Mouse (Mus musculus) erythroid progenitor cell, adult 5-6 weeks (primary cell): ENCODE results near the gene Cd248. TPM values are rescaled to one million over a fixed set of nuclear protein-coding genes. Genes with fewer than 3 reads are reported as not detected.

Source experiments
- ATAC-seq: replicated peaks from 2 replicates; pipeline ENCODE4 v1.8.0; 2016; ENCODE audit warnings: moderate number of reproducible peaks, mild to moderate bottlenecking, moderate TSS enrichment, inconsistent platforms; ENCODE audit not compliant: poor library complexity, low FRiP score, severe bottlenecking
- total RNA-seq, 2 experiments: library from RNA; stranded (forward) in 1 of 2; stranded (reverse) in 1 of 2; fragments of 150-400 nt in 1 of 2; fragments of 186-747, 209-891 nt in 1 of 2; gene quantifications; 2 replicates each; pipeline versions ENCODE4 v1.2.3 to v1.2.4; 2015 to 2017; ENCODE audit warnings: low replicate concordance in 2 of 2

Cd248 gene
- total RNA-seq, 2 experiments from 2014 or later, result not detected

DNA sequence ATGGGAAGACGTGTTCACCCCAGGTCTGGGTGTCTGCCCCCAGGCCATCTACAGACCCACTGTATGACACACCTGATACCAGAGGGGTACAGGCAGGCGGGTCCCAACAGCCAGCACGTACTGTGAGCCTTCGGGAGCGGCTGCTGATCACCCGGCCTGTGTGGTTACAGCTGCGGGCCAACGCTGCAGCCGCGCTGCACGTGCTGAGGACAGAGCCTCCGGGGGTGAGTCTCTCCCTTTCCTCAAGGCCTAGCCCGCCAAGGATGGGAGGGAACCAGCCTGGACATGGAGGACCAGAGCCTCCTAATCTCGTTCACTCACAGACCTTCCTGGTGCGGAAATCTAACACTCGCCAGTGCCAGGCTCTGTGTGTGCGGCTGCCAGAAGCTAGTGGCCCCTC, 16.8 kb upstream of the Cd248 start:
- no peak for ATAC-seq

DNA sequence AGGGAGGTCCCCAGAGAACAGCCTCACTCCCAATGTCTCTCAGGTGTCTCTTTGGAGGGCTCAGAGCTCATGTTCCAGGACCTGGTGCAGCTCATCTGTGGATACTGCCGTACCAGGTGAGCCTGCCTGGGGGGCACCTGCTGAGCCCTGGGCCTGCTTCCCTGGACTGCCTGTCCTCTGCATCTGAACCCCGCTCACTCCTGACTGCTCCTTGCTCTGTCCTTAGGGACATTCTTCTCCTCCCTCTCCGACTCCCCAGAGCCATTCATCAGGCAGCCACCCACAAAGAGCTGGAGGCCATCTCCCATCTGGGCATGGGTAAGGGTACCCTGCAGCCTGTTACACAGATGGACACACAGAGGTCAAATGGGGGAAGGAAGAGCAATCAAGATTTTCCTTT, 16.4 kb upstream of the Cd248 start:
- no peak for ATAC-seq

DNA sequence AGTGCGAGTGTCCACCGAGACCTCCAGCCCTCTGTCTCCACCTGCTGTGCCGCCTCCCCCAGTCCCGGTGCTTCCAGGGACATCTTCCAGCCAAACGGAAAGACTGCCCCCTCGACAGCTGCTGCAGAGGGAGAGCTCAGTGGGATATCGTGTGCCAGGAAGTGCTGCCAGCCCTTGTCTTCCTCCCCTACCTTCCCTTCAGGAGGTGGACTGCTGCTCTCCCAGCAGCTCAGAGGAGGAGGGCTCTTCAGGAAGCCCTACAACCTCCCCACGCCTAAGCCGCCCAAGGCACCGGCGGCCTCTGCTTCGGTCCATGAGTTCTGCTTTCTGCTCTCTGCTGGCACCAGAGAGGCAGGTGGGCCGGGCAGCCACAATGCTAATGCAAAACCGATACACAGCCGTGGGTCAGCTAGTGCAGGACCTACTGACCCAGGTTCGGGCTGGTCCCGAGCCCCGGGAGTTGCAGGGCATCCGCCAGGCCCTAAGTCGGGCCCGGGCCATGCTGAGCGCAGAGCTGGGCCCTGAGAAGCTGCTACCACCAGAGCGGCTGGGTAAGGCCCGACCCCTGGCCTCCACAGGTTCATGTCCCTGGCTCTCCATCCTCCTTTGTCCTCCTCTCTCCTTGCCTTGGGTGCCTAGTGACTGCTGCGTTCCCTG, 15.6 kb upstream of the Cd248 start:
- ATAC-seq, result no peak

DNA sequence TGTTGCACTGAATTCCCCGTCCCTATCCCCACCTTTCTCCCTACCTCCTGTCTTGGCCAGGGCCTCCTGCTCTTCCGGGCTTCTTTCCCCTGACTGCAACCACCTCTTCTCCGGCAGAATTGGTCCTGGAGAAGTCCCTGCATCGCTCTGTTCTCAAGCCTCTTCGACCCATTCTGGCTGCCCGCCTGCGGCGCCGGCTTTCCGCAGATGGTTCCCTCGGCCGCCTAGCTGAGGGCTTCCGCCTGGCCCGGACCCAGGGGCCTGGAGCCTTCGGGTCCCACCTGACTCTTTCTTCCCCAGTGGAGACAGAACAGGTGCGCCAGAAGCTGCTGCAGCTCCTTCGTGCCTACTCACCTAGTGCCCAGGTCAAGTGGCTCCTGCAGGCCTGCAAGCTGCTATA, 15.0 kb upstream of the Cd248 start:
- ATAC-seq, result no peak

DNA sequence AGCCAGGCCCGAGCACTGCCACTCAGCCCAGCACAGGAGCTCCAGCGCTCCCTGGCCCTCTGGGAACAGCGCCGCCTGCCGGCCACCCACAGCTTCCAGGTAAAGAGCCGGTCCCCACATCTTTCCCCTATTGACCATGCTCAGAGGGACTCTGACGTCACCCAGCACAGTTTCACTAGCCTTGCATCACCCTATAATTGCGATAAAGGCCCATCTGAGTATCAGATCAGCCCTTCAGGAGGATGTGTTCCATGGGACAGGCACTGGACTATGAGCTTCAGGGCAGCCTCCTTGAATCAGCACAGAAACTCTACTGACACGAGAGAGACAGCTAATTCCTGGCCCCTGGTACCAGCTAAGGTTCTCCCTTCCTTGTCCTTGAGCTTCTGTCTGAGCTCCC, 14.0 kb upstream of the Cd248 start:
- ATAC-seq, result peak; percentile 60; the same call in 1 of the 2 replicates

DNA sequence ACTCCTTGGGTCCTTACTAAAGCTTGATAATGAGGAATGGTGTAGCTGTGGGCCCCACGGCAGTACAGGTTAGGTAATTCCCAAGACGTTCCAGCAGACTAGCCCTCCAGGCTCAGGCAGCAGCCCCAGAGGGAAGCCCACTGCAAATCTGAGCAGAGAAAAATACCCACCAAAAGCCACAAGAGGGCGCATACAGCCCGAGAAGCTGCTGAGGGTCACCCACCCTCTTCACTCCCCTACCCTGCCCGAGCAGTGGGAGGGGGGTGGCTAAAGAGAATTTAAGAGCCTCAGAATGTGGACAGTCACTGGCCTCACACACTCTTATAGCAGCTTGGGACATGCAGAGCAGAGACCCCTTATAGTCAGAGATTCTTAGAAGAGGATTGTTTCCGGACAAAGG, 11.6 kb upstream of the Cd248 start:
- no peak for ATAC-seq

DNA sequence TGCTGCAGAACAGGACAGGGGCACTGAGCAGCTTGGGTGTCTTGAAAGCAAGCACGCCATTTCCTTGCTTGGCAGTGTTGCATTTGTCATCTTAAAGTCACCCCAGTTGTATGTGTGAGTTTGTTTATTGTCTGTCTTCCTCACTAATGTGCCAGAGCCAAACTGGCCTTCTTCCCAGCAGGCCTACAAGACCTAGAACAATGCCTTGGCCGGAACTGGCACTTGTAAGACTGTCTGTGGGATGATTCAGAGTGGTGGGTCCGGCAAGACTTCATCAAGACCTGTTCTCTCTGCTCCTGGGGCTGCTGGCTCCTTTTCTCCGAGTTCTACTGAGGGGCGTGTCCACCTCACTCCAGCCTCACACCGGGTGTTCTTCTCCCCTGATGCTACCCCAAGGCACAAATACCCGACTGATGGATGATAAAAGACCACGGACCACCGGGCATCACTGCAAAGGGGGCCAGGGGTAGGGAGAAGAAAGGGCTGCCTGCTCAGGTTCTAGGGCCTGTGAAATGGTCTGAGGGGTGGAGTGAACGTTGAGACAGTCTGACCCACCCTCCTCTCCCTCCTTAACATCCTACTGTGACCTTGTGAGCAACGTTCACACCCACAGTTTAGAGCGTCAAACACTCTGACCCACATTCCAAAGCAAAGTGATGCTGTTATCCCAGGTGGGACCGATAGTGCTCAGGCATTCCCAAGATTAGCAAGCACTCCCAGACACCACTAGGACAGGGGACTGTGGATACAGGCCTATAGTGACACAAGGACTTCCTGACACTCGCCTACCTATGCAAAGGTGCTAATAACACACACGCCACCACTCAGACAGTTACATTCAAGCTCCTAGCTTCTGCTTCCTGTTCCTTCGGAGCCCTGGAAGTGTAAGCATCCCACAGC, 9.8 kb upstream of the Cd248 start:
- ATAC-seq, result no peak

DNA sequence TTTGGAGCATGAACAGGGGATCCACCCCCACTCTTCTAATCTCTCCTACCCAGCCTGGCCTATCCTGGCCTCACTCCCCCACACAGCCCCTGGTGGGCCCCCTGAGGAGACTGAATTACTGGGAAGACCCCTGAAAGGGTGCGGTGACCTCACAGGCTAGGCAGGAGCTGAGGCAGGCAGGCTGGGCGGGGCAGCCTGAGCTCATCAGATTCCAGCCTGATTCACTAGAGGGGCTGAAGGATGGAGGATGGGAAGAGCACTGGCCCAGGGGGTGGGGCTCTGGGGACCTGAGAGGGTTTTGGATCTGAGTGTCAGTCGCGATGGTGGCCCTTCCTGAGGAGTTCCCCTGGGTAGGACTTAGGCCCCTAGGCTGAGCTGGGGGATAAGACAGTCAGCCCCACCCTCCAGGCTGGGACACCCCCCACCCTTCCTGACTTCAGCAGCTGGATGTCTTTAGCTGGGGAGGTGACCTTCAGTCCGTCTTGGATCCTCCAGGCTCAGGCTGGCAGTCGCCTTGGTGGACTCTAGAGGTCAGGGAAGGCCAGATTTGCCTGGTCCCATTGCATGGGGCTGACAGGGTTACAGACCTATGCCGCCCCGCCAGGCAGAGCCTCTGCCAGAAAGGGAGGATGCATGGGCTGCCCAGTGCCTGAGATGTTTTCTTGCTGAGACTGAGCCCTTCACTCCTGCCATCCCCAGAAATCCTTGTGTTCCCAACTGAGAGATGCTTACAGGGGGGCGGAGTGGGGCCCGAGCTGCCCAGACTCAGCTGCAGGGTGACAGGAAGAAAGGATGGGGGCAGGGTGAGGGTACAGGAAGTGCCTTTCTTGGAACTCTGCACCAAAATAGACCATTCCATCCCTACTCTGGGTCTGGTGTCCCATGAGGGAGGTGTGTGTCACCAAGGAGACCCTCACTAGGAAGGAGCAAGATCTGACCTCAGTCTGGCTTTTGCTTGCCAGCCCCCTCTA, 8.8 kb upstream of the Cd248 start:
- no peak for ATAC-seq

DNA sequence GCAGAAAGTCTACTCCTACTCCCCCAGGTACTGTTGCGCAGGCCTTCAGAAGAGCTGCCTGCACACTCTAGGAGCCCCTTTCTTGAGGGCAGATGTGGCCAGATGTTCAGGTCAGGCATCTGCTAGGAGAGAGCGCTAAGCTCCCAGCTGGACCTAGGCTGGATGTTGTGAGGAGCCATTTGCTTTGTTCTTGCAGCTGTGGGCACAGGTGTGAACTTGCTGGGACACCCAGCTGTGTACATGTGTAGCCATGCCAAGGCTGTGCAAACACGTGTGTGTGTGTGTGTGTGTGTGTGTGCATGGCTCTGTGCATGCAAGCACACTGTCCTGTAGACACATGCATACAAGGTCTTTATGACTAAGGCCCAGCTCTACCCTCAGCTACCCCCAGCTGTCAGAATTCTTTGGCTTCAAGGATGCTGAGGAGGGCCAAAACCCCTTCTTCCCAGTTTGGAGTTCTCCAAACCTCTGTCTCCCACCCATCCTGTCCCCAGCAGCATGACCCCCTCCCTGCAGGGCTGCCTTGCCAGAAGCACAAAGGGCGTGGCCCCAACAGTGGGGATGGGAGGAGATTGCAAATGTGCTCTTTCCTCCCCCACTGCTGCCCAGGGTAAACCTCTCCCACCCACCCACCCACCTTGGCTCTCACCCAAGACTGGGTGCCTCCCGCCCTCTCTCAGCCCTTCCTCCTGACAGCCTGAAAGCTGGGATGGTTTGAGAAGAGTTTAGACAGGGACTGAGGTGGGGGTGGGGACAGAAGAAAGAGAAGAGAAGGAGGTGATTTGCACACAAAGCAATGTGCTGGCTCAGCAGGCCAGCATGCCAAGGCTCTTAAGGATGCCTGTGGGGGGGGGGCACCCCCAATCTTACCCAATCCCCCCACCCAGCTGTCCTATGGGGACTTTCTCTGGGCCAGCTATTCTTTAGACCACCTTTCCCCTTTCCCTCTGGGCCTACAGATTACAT, 7.2 kb upstream of the Cd248 start:
- no peak for ATAC-seq

DNA sequence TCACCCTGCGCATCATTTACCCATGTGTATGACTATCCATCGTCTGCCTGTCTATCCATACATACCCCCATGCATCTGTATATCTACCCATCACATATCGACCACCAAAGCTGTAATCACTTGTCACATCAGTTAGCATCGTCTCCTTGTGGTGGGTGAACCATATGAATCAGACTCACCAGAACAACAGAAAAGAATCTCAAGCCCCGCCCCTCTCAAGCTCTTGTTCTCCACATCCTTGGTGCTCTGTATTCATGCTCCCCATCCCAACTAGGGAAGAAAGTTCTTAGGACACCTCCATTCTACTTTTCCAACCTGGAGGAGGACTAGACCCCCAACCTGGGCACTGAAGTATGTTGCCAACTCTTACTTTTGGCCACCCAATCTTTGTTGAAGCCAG, 5.8 kb upstream of the Cd248 start:
- ATAC-seq, result no peak

DNA sequence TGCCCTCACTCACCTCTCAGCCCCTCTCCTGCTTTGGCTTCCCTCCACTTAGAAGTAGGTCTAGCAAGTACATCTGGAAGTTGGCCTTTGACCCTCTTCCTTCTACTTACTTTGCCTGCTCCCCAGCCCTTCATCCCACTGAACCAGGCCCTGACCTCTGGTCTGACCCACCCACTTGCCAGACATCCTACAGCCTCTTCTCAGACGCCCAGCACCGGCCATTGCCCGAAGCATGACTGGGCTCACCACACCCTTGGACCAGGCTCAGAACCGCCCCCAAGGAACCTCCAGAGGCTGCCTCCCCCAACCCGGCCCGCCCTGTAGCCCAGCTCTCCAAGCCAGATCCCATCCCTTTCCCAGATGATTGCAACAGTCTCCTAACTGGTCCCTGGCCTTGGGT, 5.4 kb upstream of the Cd248 start:
- ATAC-seq, result no peak

DNA sequence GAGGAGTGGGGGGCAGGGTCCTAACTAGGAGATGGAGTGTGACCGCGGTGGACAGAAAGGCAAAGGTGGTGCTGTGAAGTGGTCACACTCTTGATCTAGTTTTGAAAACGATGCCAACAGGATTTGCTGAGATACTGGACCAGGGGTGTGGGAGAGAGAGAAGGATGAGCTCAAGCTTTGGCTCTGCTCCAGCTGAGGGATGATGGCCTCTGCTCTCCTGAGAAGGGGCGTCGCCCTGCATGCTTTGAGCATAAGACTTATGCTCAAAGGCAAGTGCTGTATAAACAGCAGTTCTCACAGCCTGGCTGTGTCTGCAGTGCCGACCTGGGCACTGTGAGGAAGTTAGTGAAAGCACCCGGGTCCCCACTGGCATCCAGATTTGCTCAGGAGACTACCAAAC, 2.8 kb upstream of the Cd248 start:
- no peak for ATAC-seq

DNA sequence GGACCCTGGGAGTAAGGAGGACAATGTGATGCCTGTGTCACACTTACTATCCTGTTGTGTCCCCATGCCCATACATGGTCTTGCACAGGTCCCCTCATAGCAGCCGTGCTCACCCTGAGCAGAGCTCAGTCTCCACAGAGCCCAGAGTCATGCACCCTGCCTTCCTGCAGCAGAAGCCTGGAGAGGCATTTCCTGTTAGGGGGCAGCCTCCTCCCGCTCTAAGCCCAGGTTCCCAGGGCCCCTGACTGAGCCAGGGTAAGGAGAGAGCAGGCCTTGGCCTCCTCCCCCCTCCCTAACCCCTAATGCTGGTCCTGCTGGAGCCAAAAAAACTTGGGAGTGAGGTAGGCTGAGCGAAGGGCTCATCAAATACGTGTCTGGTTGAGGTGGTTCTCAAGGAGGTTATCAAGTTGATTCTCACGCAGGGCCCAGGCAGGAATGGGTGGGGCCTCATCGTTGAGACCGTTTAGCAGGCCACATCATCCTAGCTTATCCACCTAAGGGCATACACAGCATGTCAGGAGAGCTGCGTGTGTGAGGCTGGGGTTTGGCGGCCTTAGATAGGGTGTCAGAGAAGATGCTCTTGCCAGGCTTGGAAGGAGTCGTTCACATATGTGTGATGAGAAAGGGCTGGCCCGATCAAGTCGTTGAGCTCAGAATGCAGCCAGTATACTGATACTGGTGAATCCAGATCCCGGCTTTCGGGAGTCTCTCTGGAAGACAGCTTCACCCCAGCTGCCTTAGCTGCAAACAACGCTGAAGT, 658 bp upstream of the Cd248 start:
- ATAC-seq, result peak; percentile 64

DNA sequence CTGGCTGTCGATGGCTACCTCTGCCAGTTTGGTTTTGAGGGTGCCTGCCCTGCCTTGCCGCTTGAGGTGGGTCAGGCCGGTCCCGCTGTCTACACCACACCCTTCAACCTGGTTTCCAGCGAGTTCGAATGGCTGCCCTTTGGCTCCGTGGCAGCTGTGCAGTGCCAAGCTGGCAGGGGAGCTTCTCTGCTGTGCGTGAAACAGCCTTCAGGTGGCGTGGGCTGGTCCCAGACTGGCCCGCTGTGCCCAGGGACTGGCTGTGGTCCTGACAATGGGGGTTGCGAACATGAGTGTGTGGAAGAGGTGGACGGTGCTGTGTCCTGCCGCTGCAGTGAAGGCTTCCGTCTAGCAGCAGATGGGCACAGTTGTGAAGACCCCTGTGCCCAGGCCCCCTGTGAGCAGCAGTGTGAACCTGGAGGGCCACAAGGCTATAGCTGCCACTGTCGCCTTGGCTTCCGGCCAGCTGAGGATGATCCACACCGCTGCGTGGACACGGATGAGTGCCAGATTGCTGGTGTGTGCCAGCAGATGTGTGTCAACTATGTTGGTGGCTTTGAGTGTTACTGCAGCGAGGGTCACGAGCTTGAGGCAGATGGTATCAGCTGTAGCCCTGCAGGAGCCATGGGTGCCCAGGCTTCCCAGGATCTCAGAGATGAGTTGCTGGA, 824 bp downstream of the Cd248 start:
- no peak for ATAC-seq

DNA sequence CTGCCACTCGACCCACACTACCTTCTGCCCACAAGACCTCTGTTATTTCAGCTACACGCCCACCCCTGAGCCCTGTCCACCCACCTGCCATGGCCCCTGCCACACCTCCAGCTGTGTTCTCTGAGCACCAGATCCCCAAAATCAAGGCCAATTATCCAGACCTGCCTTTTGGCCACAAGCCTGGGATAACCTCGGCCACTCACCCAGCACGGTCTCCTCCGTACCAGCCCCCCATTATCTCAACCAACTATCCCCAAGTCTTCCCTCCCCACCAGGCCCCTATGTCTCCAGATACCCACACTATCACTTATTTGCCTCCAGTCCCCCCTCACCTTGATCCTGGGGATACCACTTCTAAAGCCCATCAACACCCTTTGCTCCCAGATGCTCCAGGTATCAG, 1.6 kb downstream of the Cd248 start:
- ATAC-seq, result no peak

DNA sequence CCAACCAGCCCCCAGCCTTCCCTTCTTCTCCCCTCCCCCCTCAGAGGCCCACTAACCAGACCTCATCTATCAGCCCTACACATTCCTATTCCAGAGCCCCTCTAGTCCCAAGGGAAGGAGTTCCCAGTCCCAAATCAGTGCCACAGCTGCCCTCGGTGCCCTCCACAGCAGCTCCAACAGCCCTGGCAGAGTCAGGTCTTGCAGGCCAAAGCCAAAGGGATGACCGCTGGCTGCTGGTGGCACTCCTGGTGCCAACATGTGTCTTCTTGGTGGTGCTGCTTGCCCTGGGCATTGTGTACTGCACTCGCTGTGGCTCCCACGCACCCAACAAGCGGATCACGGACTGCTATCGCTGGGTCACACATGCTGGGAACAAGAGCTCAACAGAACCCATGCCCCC, 2.1 kb downstream of the Cd248 start:
- ATAC-seq, result no peak

DNA sequence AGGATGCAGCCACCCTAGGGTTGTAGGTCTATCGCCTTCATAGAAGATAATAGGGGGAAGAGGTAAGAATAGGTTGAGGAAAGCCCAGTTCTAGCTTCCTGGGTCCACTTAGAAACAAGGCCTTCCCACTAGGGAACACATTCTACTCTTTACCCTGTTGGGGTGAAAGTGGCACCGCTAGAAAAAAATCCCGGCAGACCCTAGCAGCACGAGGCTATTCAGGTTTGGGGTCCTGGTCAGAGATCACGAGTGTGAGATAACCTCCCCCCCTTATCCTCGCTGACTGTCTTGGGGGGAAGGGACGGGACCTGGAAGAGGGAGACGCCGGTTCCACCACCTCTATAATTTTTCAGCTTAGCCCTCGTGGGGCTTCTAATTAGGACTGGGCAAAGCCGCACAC, 3.2 kb downstream of the Cd248 start:
- ATAC-seq, result no peak
